ENCODE assay signal across 8 mouse cellular contexts in the genomic region with DNA sequence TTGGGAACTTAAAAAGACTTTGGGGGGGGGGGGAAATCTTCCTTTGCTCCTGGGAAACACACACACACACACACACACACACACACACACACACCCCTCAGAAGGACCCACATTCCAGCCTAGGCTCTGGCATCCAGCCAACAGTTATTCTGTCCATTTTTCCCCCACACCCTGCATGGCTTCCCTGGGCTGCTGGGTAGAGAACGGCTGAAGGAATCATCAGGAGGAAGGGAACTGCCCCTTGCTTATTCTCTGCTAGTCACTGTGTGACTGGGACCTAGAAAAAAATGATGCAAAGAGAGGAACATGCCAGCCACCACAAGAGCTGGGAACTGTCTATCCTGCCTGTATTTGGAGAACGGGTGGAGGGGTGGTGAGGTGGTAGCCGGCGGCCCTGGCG.
DNase-seq lines count a peak whose midpoint lies in the region; ATAC-seq and TF ChIP-seq lines count a peak whose summit lies in the region.

No protein-coding gene starts in this region.

- H3K27me3 ChIP-seq in kidney, adult 2 months (replicated peaks; ENCODE audit: control insufficient read depth, insufficient read depth, low read length), result no peaks in the 10 kb centered on the region
- H3K27me3 ChIP-seq in kidney, embryonic 16.5 days (ENCODE audit: insufficient read depth, low read length), result peaks cover 7% of the 10 kb centered on the region; the same call in 1 of the 2 replicates
- no peaks in the 10 kb centered on the region for H3K27me3 ChIP-seq in neural tube, embryonic 13.5 days
- no peaks in the 10 kb centered on the region for H3K27me3 ChIP-seq in midbrain, postnatal 0 days (ENCODE audit: insufficient read depth, low read length)

- 0 out of 2 replicates have a peak overlapping the region, but pooled peaks have one; percentile 33 for H3K27ac ChIP-seq in kidney, adult 2 months (ENCODE audit: insufficient read depth, low read depth, low read length)
- H3K27ac ChIP-seq in kidney, embryonic 16.5 days (ENCODE audit: low read length), result no peak overlapping the region
- no peak overlapping the region for H3K27ac ChIP-seq in neural tube, embryonic 13.5 days (replicated peaks)
- H3K27ac ChIP-seq in midbrain, postnatal 0 days (ENCODE audit: low read depth, low read length), result peak overlapping the region; percentile 55

- ATAC-seq in kidney, embryonic 16.5 days (ENCODE audit: low FRiP score, low TSS enrichment), result no peak
- ATAC-seq in neural tube, embryonic 13.5 days (ENCODE audit: low read depth), result 0 out of 2 replicates have a peak, but pooled peaks have one; percentile 28
- ATAC-seq in midbrain, postnatal 0 days (ENCODE audit: low FRiP score), result peak; percentile 7; the same call in 1 of the 2 replicates

- TF ChIP-seq POLR2A in kidney, adult 2 months (IDR thresholded peaks at IDR 0.05; ENCODE audit: low read depth, low read length), result no peak

- no peaks in the 10 kb centered on the region for H3K9me3 ChIP-seq in kidney, embryonic 16.5 days (ENCODE audit: low read length)
- no peaks in the 10 kb centered on the region for H3K9me3 ChIP-seq in neural tube, embryonic 13.5 days
- H3K9me3 ChIP-seq in midbrain, postnatal 0 days (ENCODE audit: low read length), result no peaks in the 10 kb centered on the region

- no peak overlapping the region for H3K4me3 ChIP-seq in kidney, adult 2 months (ENCODE audit: insufficient read depth, low read depth, low read length)
- no peak overlapping the region for H3K4me3 ChIP-seq in kidney, embryonic 16.5 days (ENCODE audit: low read length)
- H3K4me3 ChIP-seq in neural tube, embryonic 13.5 days, result no peak overlapping the region
- no peak overlapping the region for H3K4me3 ChIP-seq in midbrain, postnatal 0 days (ENCODE audit: low read depth, low read length)

- H3K9ac ChIP-seq in kidney, embryonic 16.5 days (replicated peaks; ENCODE audit: low read length), result no peak overlapping the region
- H3K9ac ChIP-seq in neural tube, embryonic 13.5 days, result no peak overlapping the region
- H3K9ac ChIP-seq in midbrain, postnatal 0 days (replicated peaks; ENCODE audit: low read length, poor library complexity, severe bottlenecking), result no peak overlapping the region

- 44% methylated on average over 5 of the region's 5 CpGs for WGBS in kidney, adult 2 months
- WGBS in kidney, embryonic 16.5 days, result 23% methylated on average over 5 of the region's 5 CpGs
- WGBS in neural tube, embryonic 13.5 days, result 48% methylated on average over 5 of the region's 5 CpGs
- 28% methylated on average over 5 of the region's 5 CpGs for WGBS in midbrain, postnatal 0 days

- H3K36me3 ChIP-seq in kidney, adult 2 months (ENCODE audit: control insufficient read depth, insufficient read depth, low read length), result no peaks in the 10 kb centered on the region
- H3K36me3 ChIP-seq in kidney, embryonic 16.5 days (ENCODE audit: insufficient read depth, low read length), result no peaks in the 10 kb centered on the region
- no peaks in the 10 kb centered on the region for H3K36me3 ChIP-seq in neural tube, embryonic 13.5 days
- H3K36me3 ChIP-seq in midbrain, postnatal 0 days (ENCODE audit: insufficient read depth, low read length), result no peaks in the 10 kb centered on the region

- no peak for TF ChIP-seq CTCF in kidney, adult 2 months (conservative IDR thresholded peaks at IDR 0.05; ENCODE audit: insufficient read depth, insufficient read length, low read depth, low read length)
- TF ChIP-seq CTCF in midbrain, postnatal 0 days (IDR thresholded peaks at IDR 0.05), result no peak

- peak; percentile 37 for DNase-seq in cerebellum, adult 9-10 months
- no peak for DNase-seq in cerebellum, adult 11 months
- no peak for DNase-seq in kidney, adult 2 months
- DNase-seq in neural tube, embryonic 10.5 days (ENCODE audit: extremely low spot score, low spot score), result no peak
- DNase-seq in midbrain, postnatal 0 days (ENCODE audit: low spot score), result no peak
- no peak for DNase-seq in MN1 (ENCODE audit: low spot score)

- H3K4me1 ChIP-seq in kidney, adult 2 months (ENCODE audit: control insufficient read depth, insufficient read depth, low read length), result no peaks in the 10 kb centered on the region
- H3K4me1 ChIP-seq in kidney, embryonic 16.5 days (ENCODE audit: insufficient read depth, low read length), result 0 out of 2 replicates have a peak, but pooled peaks cover 6% of the 10 kb centered on the region
- H3K4me1 ChIP-seq in neural tube, embryonic 13.5 days (replicated peaks), result peaks cover 40% of the 10 kb centered on the region
- H3K4me1 ChIP-seq in midbrain, postnatal 0 days (ENCODE audit: insufficient read depth, low read length), result 0 out of 2 replicates have a peak, but pooled peaks cover 6% of the 10 kb centered on the region

- H3K4me2 ChIP-seq in kidney, embryonic 16.5 days (replicated peaks; ENCODE audit: low read depth, low read length), result no peak overlapping the region
- H3K4me2 ChIP-seq in neural tube, embryonic 13.5 days, result peak overlapping the region; percentile 38; the same call in 1 of the 2 replicates
- H3K4me2 ChIP-seq in midbrain, postnatal 0 days (ENCODE audit: low read depth, low read length, poor library complexity, severe bottlenecking), result no peak overlapping the region

Comparison
In these comparisons a context has a peak if more than half of its experiments do, and no peak if none do; other contexts are left out.
1. H3K27ac ChIP-seq: peak in kidney, adult 2 months (single experiment) and midbrain, postnatal 0 days (single experiment); none in kidney, embryonic 16.5 days (single experiment) and neural tube, embryonic 13.5 days (single experiment).